Mouse (Mus musculus) kidney, embryonic 15.5 days (tissue): ENCODE data around the gene Teddm1b. TPM values are rescaled to one million over a fixed set of nuclear protein-coding genes. Genes with fewer than 3 reads are reported as not detected.
"Not testable (repeated sequence)": the region's sequence is repeated elsewhere in the genome, so short reads cannot be mapped to it uniquely, and the experiment has no call there.

Experiments
- ATAC-seq: fragments of 200-750 bp; cut with Nextera tagmentation; replicated peaks from 2 replicates; pipeline ENCODE4 v1.8.0; 2017; ENCODE audit warnings: moderate TSS enrichment; ENCODE audit not compliant: low FRiP score
- H3K27ac ChIP-seq: fragments of 300-500 bp; sonication (generic); 2 replicates; pipeline ENCODE4 v1.5.1; 2015; ENCODE audit warnings: mild to moderate bottlenecking, inconsistent platforms
- H3K27me3 ChIP-seq: fragments of 300-500 bp; sonication (generic); 2 replicates; pipeline ENCODE4 v1.6.1; 2015; ENCODE audit warnings: inconsistent platforms
- H3K36me3 ChIP-seq: fragments of 300-500 bp; sonication (generic); 2 replicates; pipeline ENCODE4 v1.6.1; 2015; ENCODE audit warnings: inconsistent platforms
- H3K4me1 ChIP-seq: fragments of 300-500 bp; sonication (generic); 2 replicates; pipeline ENCODE4 v1.6.1; 2015; ENCODE audit warnings: inconsistent platforms
- H3K4me2 ChIP-seq: fragments of 300-500 bp; sonication (generic); 2 replicates; pipeline ENCODE4 v1.6.1; 2015; ENCODE audit warnings: moderate library complexity, mild to moderate bottlenecking, inconsistent platforms
- H3K4me3 ChIP-seq: fragments of 300-500 bp; sonication (generic); replicated peaks from 2 replicates; pipeline ENCODE4 v1.5.1; 2015; ENCODE audit warnings: mild to moderate bottlenecking, inconsistent platforms
- H3K9ac ChIP-seq: fragments of 300-500 bp; sonication (generic); 2 replicates; pipeline ENCODE4 v1.6.1; 2015; ENCODE audit warnings: mild to moderate bottlenecking, inconsistent platforms
- H3K9me3 ChIP-seq: fragments of 300-500 bp; sonication (generic); replicated peaks from 2 replicates; pipeline ENCODE4 v1.6.1; 2016; ENCODE audit warnings: inconsistent platforms
- WGBS: fragments of 180-500 bp; shearing (Covaris S2); methylation state at CpG from one replicate; pipeline ENCODE4 v1.1.7; 2015; ENCODE audit warnings: mixed read lengths; 5-methylcytosine and 5-hydroxymethylcytosine counted together
- polyA plus RNA-seq: library from polyadenylated mRNA; unstranded; fragments of >200 nt; fragmentation: Nextera tagmentation; extraction: Ambion mirVana; gene quantifications from 2 replicates; pipeline ENCODE4 v1.2.1, GENCODE M21; 2015

Teddm1b gene
- polyA plus RNA-seq, result 0.37 and 0.47 TPM in 2 replicates

GRCm38 (mm10) chr1:153874045-153874444, at the start of gene Teddm1b:
Gene Teddm1b (plus strand): TSS chr1:153874345.
- H3K4me3 ChIP-seq, result no peak within 1 kb of the TSS
- peaks cover 5% of the 10 kb centered on the region; the same call in 1 of the 2 replicates for H3K4me1 ChIP-seq
- 90% methylated on average over 6 of the region's 6 CpGs for WGBS
- H3K36me3 ChIP-seq, result no peaks in the 10 kb centered on the region
- H3K4me2 ChIP-seq, result no peak within 1 kb of the TSS
- no peaks in the 10 kb centered on the region for H3K27me3 ChIP-seq
- H3K9me3 ChIP-seq, result no peaks in the 10 kb centered on the region
- no peak within 1 kb of the TSS for H3K27ac ChIP-seq
- ATAC-seq, result no peak
- no peak within 1 kb of the TSS for H3K9ac ChIP-seq

GRCm38 (mm10) chr1:153830746-153831145, 43.4 kb upstream of the Teddm1b start:
- Histone ChIP-seq H3K27ac (no peak overlapping the region), H3K36me3 (no peaks in the 10 kb centered on the region), H3K4me1 (no peaks in the 10 kb centered on the region), H3K9me3 (no peaks in the 10 kb centered on the region), H3K4me2 (no peak overlapping the region), H3K27me3 (no peaks in the 10 kb centered on the region), H3K4me3 (no peak overlapping the region), H3K9ac (no peak overlapping the region)
- no peak for ATAC-seq
- WGBS, result 81% methylated on average over 4 of the region's 4 CpGs

GRCm38 (mm10) chr1:153836036-153836435, 38.1 kb upstream of the Teddm1b start:
- H3K27ac ChIP-seq, result no peak overlapping the region
- H3K9ac ChIP-seq, result no peak overlapping the region
- 81% methylated on average over 4 of the region's 4 CpGs for WGBS
- H3K36me3 ChIP-seq, result no peaks in the 10 kb centered on the region
- H3K4me1 ChIP-seq, result no peaks in the 10 kb centered on the region
- H3K4me2 ChIP-seq, result no peak overlapping the region
- H3K4me3 ChIP-seq, result no peak overlapping the region
- no peaks in the 10 kb centered on the region for H3K27me3 ChIP-seq
- H3K9me3 ChIP-seq, result no peaks in the 10 kb centered on the region
- no peak for ATAC-seq

- no peak overlapping the region for H3K4me3 ChIP-seq
- H3K4me1 ChIP-seq, result no peaks in the 10 kb centered on the region
- no peak overlapping the region for H3K9ac ChIP-seq
- H3K27ac ChIP-seq, result no peak overlapping the region
- H3K9me3 ChIP-seq, result no peaks in the 10 kb centered on the region
- 86% methylated on average over 11 of the region's 11 CpGs for WGBS
- H3K36me3 ChIP-seq, result no peaks in the 10 kb centered on the region
- no peak for ATAC-seq
- no peaks in the 10 kb centered on the region for H3K27me3 ChIP-seq
- H3K4me2 ChIP-seq, result no peak overlapping the region
These were observed 31.9 kb upstream of the Teddm1b start for GRCm38 (mm10) chr1:153842121-153842740.

GRCm38 (mm10) chr1:153844042-153844441, 30.1 kb upstream of the Teddm1b start, which contains the start of gene Rgsl1:
Gene Rgsl1 (minus strand): TSS chr1:153844142.
- H3K27me3 ChIP-seq, result no peaks in the 10 kb centered on the region
- no peaks in the 10 kb centered on the region for H3K4me1 ChIP-seq
- H3K36me3 ChIP-seq, result no peaks in the 10 kb centered on the region
- no peaks in the 10 kb centered on the region for H3K9me3 ChIP-seq
- H3K9ac ChIP-seq, result no peak within 1 kb of the TSS
- 98% methylated on average over 8 of the region's 8 CpGs for WGBS
- H3K4me3 ChIP-seq, result no peak within 1 kb of the TSS
- H3K4me2 ChIP-seq, result no peak within 1 kb of the TSS
- no peak within 1 kb of the TSS for H3K27ac ChIP-seq
- no peak for ATAC-seq

GRCm38 (mm10) chr1:153846420-153846819, 27.7 kb upstream of the Teddm1b start:
- Histone ChIP-seq H3K4me2 (no peak overlapping the region), H3K9ac (no peak overlapping the region), H3K9me3 (no peaks in the 10 kb centered on the region), H3K4me3 (no peak overlapping the region), H3K4me1 (no peaks in the 10 kb centered on the region), H3K27ac (no peak overlapping the region), H3K27me3 (no peaks in the 10 kb centered on the region), H3K36me3 (no peaks in the 10 kb centered on the region)
- 89% methylated on average over 7 of the region's 7 CpGs for WGBS
- no peak for ATAC-seq

GRCm38 (mm10) chr1:153846867-153847266, 27.3 kb upstream of the Teddm1b start:
- Histone ChIP-seq H3K4me3 (no peak overlapping the region), H3K36me3 (no peaks in the 10 kb centered on the region), H3K27ac (no peak overlapping the region), H3K27me3 (no peaks in the 10 kb centered on the region), H3K4me1 (no peaks in the 10 kb centered on the region), H3K9ac (no peak overlapping the region), H3K4me2 (no peak overlapping the region), H3K9me3 (no peaks in the 10 kb centered on the region)
- no peak for ATAC-seq
- WGBS, result 30% methylated on average over 6 of the region's 6 CpGs

GRCm38 (mm10) chr1:153852696-153853095, 21.4 kb upstream of the Teddm1b start:
- not testable (repeated sequence) for H3K27ac ChIP-seq, H3K9me3 ChIP-seq, H3K36me3 ChIP-seq, ATAC-seq, H3K27me3 ChIP-seq, H3K4me2 ChIP-seq, H3K4me3 ChIP-seq, H3K4me1 ChIP-seq, H3K9ac ChIP-seq
- WGBS, result 61% methylated on average over 7 of the region's 7 CpGs

- Histone ChIP-seq H3K36me3 (no peaks in the 10 kb centered on the region), H3K4me1 (no peaks in the 10 kb centered on the region), H3K9ac (no peak overlapping the region), H3K27me3 (no peaks in the 10 kb centered on the region), H3K9me3 (no peaks in the 10 kb centered on the region), H3K27ac (no peak overlapping the region), H3K4me3 (no peak overlapping the region), H3K4me2 (no peak overlapping the region)
- WGBS, result 78% methylated on average over 8 of the region's 8 CpGs
- ATAC-seq, result no peak
These were observed 18.2 kb upstream of the Teddm1b start for GRCm38 (mm10) chr1:153855946-153856345.

GRCm38 (mm10) chr1:153880391-153880790, 6.2 kb downstream of the Teddm1b start:
- H3K27me3 ChIP-seq, H3K4me3 ChIP-seq, H3K4me2 ChIP-seq, H3K36me3 ChIP-seq, H3K27ac ChIP-seq, H3K9me3 ChIP-seq, H3K4me1 ChIP-seq, ATAC-seq, H3K9ac ChIP-seq: not testable (repeated sequence)
- WGBS, result 98% methylated on average over 17 of the region's 17 CpGs

- Histone ChIP-seq H3K4me2 (no peak overlapping the region), H3K4me3 (no peak overlapping the region), H3K27me3 (no peaks in the 10 kb centered on the region), H3K36me3 (no peaks in the 10 kb centered on the region), H3K9me3 (no peaks in the 10 kb centered on the region), H3K4me1 (peaks cover 11% of the 10 kb centered on the region; the same call in 1 of the 2 replicates), H3K27ac (no peak overlapping the region), H3K9ac (no peak overlapping the region)
- 19% methylated on average over 17 of the region's 17 CpGs for WGBS
- ATAC-seq, result peak; percentile 79
These were observed 12.0 kb downstream of the Teddm1b start for GRCm38 (mm10) chr1:153886024-153886633.

GRCm38 (mm10) chr1:153890121-153890520, 16.0 kb downstream of the Teddm1b start:
- Histone ChIP-seq H3K9me3 (no peaks in the 10 kb centered on the region), H3K9ac (no peak overlapping the region), H3K4me3 (no peak overlapping the region), H3K27me3 (0 out of 2 replicates have a peak, but pooled peaks cover 3% of the 10 kb centered on the region), H3K4me1 (peaks cover 11% of the 10 kb centered on the region; the same call in 1 of the 2 replicates), H3K27ac (no peak overlapping the region), H3K36me3 (no peaks in the 10 kb centered on the region), H3K4me2 (no peak overlapping the region)
- no peak for ATAC-seq
- WGBS, result 91% methylated on average over 10 of the region's 10 CpGs
